16 mouse cellular contexts compared by ENCODE assay signal in genomic region chr8:94438659-94439058, GRCm38 (mm10).
"Had no signal": no experiment of that assay in that cellular context is flagged by ENCODE, and none has a peak within 500 bp of the region (broad histone marks: within the 10 kb centered on the region; RNA-seq: fewer than 3 reads in every experiment).

No protein-coding gene starts in this region.

- H3K4me2 ChIP-seq: neural tube, embryonic 12.5 days; neural tube, embryonic 13.5 days; neural tube, embryonic 15.5 days; stomach, embryonic 15.5 days had no signal

- H3K9ac ChIP-seq: neural tube, embryonic 12.5 days; neural tube, embryonic 13.5 days; neural tube, embryonic 15.5 days; stomach, embryonic 15.5 days had no signal

- H3K36me3 ChIP-seq: neural tube, embryonic 12.5 days; neural tube, embryonic 13.5 days; neural tube, embryonic 15.5 days; stomach, embryonic 15.5 days had no signal

- DNase-seq: retina, postnatal 1 day; right cerebral cortex, adult 18-20 months; right cerebral cortex, postnatal 14 days; right cerebral cortex, postnatal 25 days; right cerebral cortex, postnatal 4 days; thymus, adult 18-20 months; thymus, adult 2 months; thymus, postnatal 14 days; thymus, postnatal 25 days; thymus, postnatal 36 days; thymus, postnatal 4 days had no signal

- H3K27ac ChIP-seq: neural tube, embryonic 12.5 days; neural tube, embryonic 13.5 days; neural tube, embryonic 15.5 days; stomach, embryonic 15.5 days; stomach, postnatal 0 days had no signal

- H3K9me3 ChIP-seq: neural tube, embryonic 12.5 days; neural tube, embryonic 13.5 days; neural tube, embryonic 15.5 days; stomach, embryonic 15.5 days had no signal

- H3K4me3 ChIP-seq: neural tube, embryonic 12.5 days; neural tube, embryonic 13.5 days; neural tube, embryonic 15.5 days; stomach, embryonic 15.5 days had no signal
